In genomic region chr1:11414560-11414959, GRCm38 (mm10) we compare ENCODE assay signal across 9 mouse cellular contexts. TPM values are rescaled to one million over a fixed set of nuclear protein-coding genes. Genes with fewer than 3 reads are reported as not detected.
A peak's percentile ranks its signal among the peaks of the same experiment; 100 is the strongest.
DNase-seq lines count a peak whose midpoint lies in the region; ATAC-seq lines count a peak whose summit lies in the region.
"Had no signal": no experiment of that assay in that cellular context is flagged by ENCODE, and none has a peak within 500 bp of the region (broad histone marks: within the 10 kb centered on the region; RNA-seq: fewer than 3 reads in every experiment).

No protein-coding gene starts in this region.

- H3K4me3 ChIP-seq in forebrain, embryonic 11.5 days (ENCODE audit: low read depth, low read length), result peak overlapping the region; percentile 44
- H3K4me3 ChIP-seq in limb, embryonic 12.5 days (replicated peaks), result peak overlapping the region; percentile 51
- H3K4me3 ChIP-seq in stomach, embryonic 15.5 days (replicated peaks), result peak overlapping the region; percentile 50

- no peaks in the 10 kb centered on the region for H3K4me1 ChIP-seq in forebrain, embryonic 11.5 days (replicated peaks; ENCODE audit: control insufficient read depth, insufficient read depth, low read length)
- H3K4me1 ChIP-seq in limb, embryonic 12.5 days (replicated peaks), result 0 out of 2 replicates have a peak, but pooled peaks cover 3% of the 10 kb centered on the region
- H3K4me1 ChIP-seq in stomach, embryonic 15.5 days, result no peaks in the 10 kb centered on the region

- H3K27me3 ChIP-seq in forebrain, embryonic 11.5 days (ENCODE audit: control insufficient read depth, insufficient read depth, low read length), result peaks cover 4% of the 10 kb centered on the region
- peaks cover 20% of the 10 kb centered on the region for H3K27me3 ChIP-seq in limb, embryonic 12.5 days
- H3K27me3 ChIP-seq in stomach, embryonic 15.5 days (replicated peaks), result no peaks in the 10 kb centered on the region; the same call in 1 of the 2 replicates

- 3% methylated on average over 9 of the region's 9 CpGs for WGBS in forebrain, embryonic 11.5 days
- 2% methylated on average over 9 of the region's 9 CpGs for WGBS in limb, embryonic 12.5 days
- under 1% methylated on average over 9 of the region's 9 CpGs for WGBS in stomach, embryonic 15.5 days

- H3K36me3 ChIP-seq in forebrain, embryonic 11.5 days (ENCODE audit: control insufficient read depth, insufficient read depth, low read length), result no peaks in the 10 kb centered on the region
- H3K36me3 ChIP-seq in limb, embryonic 12.5 days, result no peaks in the 10 kb centered on the region
- no peaks in the 10 kb centered on the region for H3K36me3 ChIP-seq in stomach, embryonic 15.5 days

- H3K9ac ChIP-seq in forebrain, embryonic 11.5 days (ENCODE audit: low read length), result peak overlapping the region; percentile 48
- H3K9ac ChIP-seq in limb, embryonic 12.5 days (replicated peaks), result peak overlapping the region; percentile 67
- H3K9ac ChIP-seq in stomach, embryonic 15.5 days, result 0 out of 2 replicates have a peak overlapping the region, but pooled peaks have one; percentile 29

- H3K9me3 ChIP-seq in forebrain, embryonic 11.5 days (ENCODE audit: control insufficient read depth, low read length), result no peaks in the 10 kb centered on the region
- H3K9me3 ChIP-seq in limb, embryonic 12.5 days, result no peaks in the 10 kb centered on the region
- H3K9me3 ChIP-seq in stomach, embryonic 15.5 days, result no peaks in the 10 kb centered on the region

- ATAC-seq in cerebellum, adult (ENCODE audit: insufficient number of reproducible peaks, low FRiP score, low TSS enrichment), result 0 out of 2 replicates have a peak, but pooled peaks have one; percentile 21
- no peak; the same call in none of the 2 replicates for ATAC-seq in forebrain, embryonic 11.5 days (replicated peaks; ENCODE audit: low FRiP score)
- ATAC-seq in limb, embryonic 12.5 days (ENCODE audit: insufficient number of reproducible peaks, insufficient read depth, low FRiP score, low TSS enrichment, low read depth), result no peak; the same call in none of the 2 replicates
- no peak; the same call in 1 of the 2 replicates for ATAC-seq in stomach, embryonic 15.5 days (ENCODE audit: insufficient read depth, low FRiP score, low read depth)

- peak overlapping the region; percentile 73 for H3K4me2 ChIP-seq in forebrain, embryonic 11.5 days (ENCODE audit: low read depth, low read length, severe bottlenecking)
- peak overlapping the region; percentile 86 for H3K4me2 ChIP-seq in limb, embryonic 12.5 days
- H3K4me2 ChIP-seq in stomach, embryonic 15.5 days, result peak overlapping the region; percentile 91

- H3K27ac ChIP-seq in forebrain, embryonic 11.5 days (ENCODE audit: low read depth, low read length), result no peak overlapping the region
- H3K27ac ChIP-seq in limb, embryonic 12.5 days, result no peak overlapping the region
- no peak overlapping the region for H3K27ac ChIP-seq in stomach, embryonic 15.5 days

- DNase-seq in kidney, postnatal 10 days, result peak; percentile 20
- DNase-seq in kidney, postnatal 14 days, result no peak
- DNase-seq in forebrain, embryonic 11.5 days (ENCODE audit: low spot score), result peak; percentile 53
- DNase-seq in thymus, postnatal 10 days (ENCODE audit: low spot score in 2 of 2), result no peak
- no peak for DNase-seq in thymus, postnatal 0 days (ENCODE audit: low spot score)

RNA-seq across cellular contexts. Expression of gene A830018L16Rik, which starts 0.7 kb away (rescaled TPM):
- 1.1 TPM in 2 replicates for polyA plus RNA-seq in forebrain, embryonic 11.5 days (2014; fragmentation: Nextera tagmentation; extraction: Ambion mirVana)
- 1.9 and 2.3 TPM in 2 replicates for polyA plus RNA-seq in limb, embryonic 12.5 days (2016; fragmentation: Nextera tagmentation; extraction: Ambion mirVana)
- polyA plus RNA-seq in stomach, embryonic 15.5 days (2015; fragmentation: Nextera tagmentation; extraction: Ambion mirVana), result 12.2 and 13.3 TPM in 2 replicates
- polyA plus RNA-seq in thymus, postnatal 0 days (2015; fragmentation: Nextera tagmentation; extraction: Ambion mirVana), result 0.42 and 1.3 TPM in 2 replicates
- polyA plus RNA-seq: small intestine, adult 2 months had no signal

Comparison
In these comparisons a context has a peak if more than half of its experiments do, and no peak if none do; other contexts are left out.
1. DNase-seq: peak in kidney, postnatal 10 days (single experiment) and forebrain, embryonic 11.5 days (single experiment); none in kidney, postnatal 14 days (single experiment), thymus, postnatal 10 days (0 of 2) and thymus, postnatal 0 days (single experiment).
2. Peak in every context shown above with its lines, with median percentiles within 50 percentile points of each other: H3K4me2 ChIP-seq, H3K4me3 ChIP-seq and H3K9ac ChIP-seq.